Mouse (Mus musculus) C2C12 (cell line): ENCODE results near the gene Serpinb5.

Experiments
- CEBPB ChIP-seq: IDR thresholded peaks from one replicate; pipeline ENCODE4 v1.6.1; 2011; ENCODE audit warnings: low read depth, mild to moderate bottlenecking, control low read depth, moderate library complexity
- CTCF ChIP-seq: IDR thresholded peaks from one replicate; pipeline ENCODE4 v1.5.1; 2011; ENCODE audit not compliant: control insufficient read depth, insufficient read depth, insufficient read length
- MAX ChIP-seq: IDR thresholded peaks from one replicate; pipeline ENCODE4 v1.6.1; 2011; ENCODE audit warnings: mild to moderate bottlenecking, control low read depth
- MYOD1 ChIP-seq: IDR thresholded peaks from one replicate; pipeline ENCODE4 v1.6.1; 2011; ENCODE audit warnings: low read depth; ENCODE audit not compliant: control insufficient read depth, insufficient read length
- MYOG ChIP-seq: IDR thresholded peaks from one replicate; pipeline ENCODE4 v1.6.1; 2011; ENCODE audit not compliant: control insufficient read depth, insufficient read length; ENCODE audit errors: extremely low read depth
- USF1 ChIP-seq: IDR thresholded peaks from one replicate; pipeline ENCODE4 v1.6.1; 2011; ENCODE audit warnings: low read depth, mild to moderate bottlenecking, control low read depth, moderate library complexity

- TF ChIP-seq CTCF = no peak
- TF ChIP-seq MYOG = no peak
- TF ChIP-seq USF1 = no peak
- no peak for TF ChIP-seq CEBPB
- TF ChIP-seq MAX = no peak
- TF ChIP-seq MYOD1 = no peak
Observed at GRCm38 (mm10) chr1:106869986-106870385, 9.0 kb downstream of the Serpinb5 start.
